Mouse (Mus musculus) layer of hippocampus, adult 9-11 months (tissue): ENCODE measurements around the gene Sh3bgrl3.
"Not testable (repeated sequence)": the region's sequence is repeated elsewhere in the genome, so short reads cannot be mapped to it uniquely, and the experiment has no call there.

Experiments used
- DNase-seq: peaks from one replicate; pipeline ENCODE4 v3.0.0; 2022

Gene Sh3bgrl3

GRCm38 (mm10) chr4:134128221-134128982 is at the start of gene Sh3bgrl3:
Sh3bgrl3 (minus strand) TSS chr4:134128789.
- DNase-seq: peak; percentile 91

- no peak for DNase-seq
Measured at GRCm38 (mm10) chr4:134172391-134172790, 43.8 kb upstream of the Sh3bgrl3 start.

GRCm38 (mm10) chr4:134166906-134167305 is 38.3 kb upstream of the Sh3bgrl3 start:
- DNase-seq: no peak

- no peak for DNase-seq
Measured at GRCm38 (mm10) chr4:134165548-134166465, 37.2 kb upstream of the Sh3bgrl3 start.

GRCm38 (mm10) chr4:134165024-134165423 is 36.4 kb upstream of the Sh3bgrl3 start:
- DNase-seq: no peak

GRCm38 (mm10) chr4:134164591-134164990 is 36.0 kb upstream of the Sh3bgrl3 start:
- no peak for DNase-seq

GRCm38 (mm10) chr4:134160071-134160470 is 31.5 kb upstream of the Sh3bgrl3 start:
- DNase-seq: not testable (repeated sequence)

- DNase-seq: no peak
Measured at GRCm38 (mm10) chr4:134158774-134159173, 30.2 kb upstream of the Sh3bgrl3 start.

- no peak for DNase-seq
Measured at GRCm38 (mm10) chr4:134157558-134157957, 29.0 kb upstream of the Sh3bgrl3 start.

- DNase-seq: peak; percentile 25
Measured at GRCm38 (mm10) chr4:134156744-134157143, 28.2 kb upstream of the Sh3bgrl3 start.

- DNase-seq: no peak
Measured at GRCm38 (mm10) chr4:134155961-134156465, 27.4 kb upstream of the Sh3bgrl3 start.

- no peak for DNase-seq
Measured at GRCm38 (mm10) chr4:134155531-134155930, 26.9 kb upstream of the Sh3bgrl3 start.

GRCm38 (mm10) chr4:134154354-134154753 is 25.8 kb upstream of the Sh3bgrl3 start:
- no peak for DNase-seq

- DNase-seq: no peak
Measured at GRCm38 (mm10) chr4:134153656-134154055, 25.1 kb upstream of the Sh3bgrl3 start.

GRCm38 (mm10) chr4:134152112-134152511 is 23.5 kb upstream of the Sh3bgrl3 start:
- DNase-seq: no peak

GRCm38 (mm10) chr4:134149389-134149788 is 20.8 kb upstream of the Sh3bgrl3 start:
- DNase-seq: no peak

GRCm38 (mm10) chr4:134144297-134144696 is 15.7 kb upstream of the Sh3bgrl3 start:
- not testable (repeated sequence) for DNase-seq

- DNase-seq: no peak
Measured at GRCm38 (mm10) chr4:134138857-134139256, 10.3 kb upstream of the Sh3bgrl3 start.

GRCm38 (mm10) chr4:134136280-134136926 is 7.8 kb upstream of the Sh3bgrl3 start:
- DNase-seq: no peak

- no peak for DNase-seq
Measured at GRCm38 (mm10) chr4:134132519-134133095, 4.0 kb upstream of the Sh3bgrl3 start.

- DNase-seq: no peak
Measured at GRCm38 (mm10) chr4:134132117-134132516, 3.5 kb upstream of the Sh3bgrl3 start.

- DNase-seq: peak; percentile 61
Measured at GRCm38 (mm10) chr4:134129482-134129881, 893 bp upstream of the Sh3bgrl3 start.

GRCm38 (mm10) chr4:134128983-134129362 is 384 bp upstream of the Sh3bgrl3 start:
- no peak for DNase-seq
